Mouse (Mus musculus) layer of hippocampus, postnatal 36 days (tissue): ENCODE measurements around the gene Mgp. TPM values are rescaled to one million over a fixed set of nuclear protein-coding genes. Genes with fewer than 3 reads are reported as not detected.

Source experiments
- DNase-seq, 2 experiments: peaks; one replicate each; pipeline ENCODE4 v3.0.0; 2022
- total RNA-seq, 2 experiments: library from RNA; stranded (reverse); gene quantifications; 2 replicates each; pipeline ENCODE4 v1.2.3; 2021

Gene Mgp
- 10 to 100 TPM; 16.1 to 37.1 TPM for total RNA-seq

- no peak for DNase-seq
Measured at GRCm38 (mm10) chr6:136875670-136876069, at the start of gene Mgp. Gene Mgp (minus strand): TSS chr6:136875823.

GRCm38 (mm10) chr6:136925049-136925448 lies 49.4 kb upstream of the Mgp start:
- no peak for DNase-seq

- no peak for DNase-seq
Measured at GRCm38 (mm10) chr6:136923532-136923931, 47.9 kb upstream of the Mgp start, which contains the start of gene Pde6h. Gene Pde6h (plus strand): TSS chr6:136923832.

GRCm38 (mm10) chr6:136922871-136923270 lies 47.2 kb upstream of the Mgp start:
- no peak for DNase-seq

GRCm38 (mm10) chr6:136922080-136922479 lies 46.5 kb upstream of the Mgp start, which contains the start of gene Erp27:
Gene Erp27 (minus strand): TSS chr6:136922180.
- no peak for DNase-seq

GRCm38 (mm10) chr6:136921601-136922000 lies 46.0 kb upstream of the Mgp start:
- DNase-seq = peak in 1 of 2 experiments; percentile 27

GRCm38 (mm10) chr6:136920320-136921257 lies 45.0 kb upstream of the Mgp start:
- DNase-seq = peak; percentile 55 to 67

GRCm38 (mm10) chr6:136917885-136918284 lies 42.3 kb upstream of the Mgp start:
- DNase-seq = no peak

- DNase-seq = no peak
Measured at GRCm38 (mm10) chr6:136915721-136916395, 40.2 kb upstream of the Mgp start.

GRCm38 (mm10) chr6:136914234-136914633 lies 38.6 kb upstream of the Mgp start:
- no peak for DNase-seq

- DNase-seq = no peak
Measured at GRCm38 (mm10) chr6:136913384-136914126, 37.9 kb upstream of the Mgp start.

GRCm38 (mm10) chr6:136912751-136913265 lies 37.2 kb upstream of the Mgp start:
- DNase-seq = no peak

GRCm38 (mm10) chr6:136910247-136910890 lies 34.7 kb upstream of the Mgp start:
- DNase-seq = no peak

- DNase-seq = no peak
Measured at GRCm38 (mm10) chr6:136906937-136907293, 31.3 kb upstream of the Mgp start.

GRCm38 (mm10) chr6:136906283-136906936 lies 30.8 kb upstream of the Mgp start:
- DNase-seq = no peak

- no peak for DNase-seq
Measured at GRCm38 (mm10) chr6:136903885-136904470, 28.4 kb upstream of the Mgp start.

GRCm38 (mm10) chr6:136902527-136902926 lies 26.9 kb upstream of the Mgp start:
- no peak for DNase-seq

- DNase-seq = no peak
Measured at GRCm38 (mm10) chr6:136901010-136901409, 25.4 kb upstream of the Mgp start.

GRCm38 (mm10) chr6:136900369-136901009 lies 24.9 kb upstream of the Mgp start:
- DNase-seq = no peak

- no peak for DNase-seq
Measured at GRCm38 (mm10) chr6:136898954-136899353, 23.3 kb upstream of the Mgp start.
